Mouse (Mus musculus) MEL (cell line): ENCODE measurements around the gene Ctc1. TPM values are rescaled to one million over a fixed set of nuclear protein-coding genes. Genes with fewer than 3 reads are reported as not detected.

Experiments used
- DNase-seq: peaks from one replicate; pipeline ENCODE4 v3.0.0; 2011; ENCODE audit warnings: low read depth, low spot score
- H3K27ac ChIP-seq: 2 replicates; pipeline ENCODE4 v1.5.1; 2012; ENCODE audit warnings: low read depth, mild to moderate bottlenecking, control low read depth, low read length, moderate library complexity; ENCODE audit not compliant: control insufficient read depth
- H3K27me3 ChIP-seq, 2 experiments: fragments of 150-350 bp in 1 of 2; sonication (generic) in 1 of 2; 2 replicates each; pipeline ENCODE4 v1.6.1; 2012; ENCODE audit warnings: low read length in 2 of 2, mild to moderate bottlenecking in 2 of 2, improper control_type of control experiment in 1 of 2, moderate library complexity in 1 of 2; ENCODE audit not compliant: insufficient read depth in 2 of 2, control insufficient read depth in 1 of 2
- H3K36me3 ChIP-seq, 2 experiments: 2 replicates each; pipeline ENCODE4 v1.6.1; 2012 to 2014; ENCODE audit warnings: low read length in 2 of 2, improper control_type of control experiment in 1 of 2, inconsistent platforms in 1 of 2, mild to moderate bottlenecking in 1 of 2; ENCODE audit not compliant: insufficient read depth in 2 of 2, control insufficient read depth in 1 of 2
- H3K4me1 ChIP-seq, 2 experiments: fragments of 150-350 bp in 1 of 2; sonication (generic) in 1 of 2; 2 replicates each; pipeline ENCODE4 v1.6.1; 2012; ENCODE audit warnings: low read length in 2 of 2, improper control_type of control experiment in 1 of 2, mild to moderate bottlenecking in 1 of 2; ENCODE audit not compliant: insufficient read depth in 2 of 2, control insufficient read depth in 1 of 2
- H3K4me3 ChIP-seq, 2 experiments: fragments of 150-350 bp in 1 of 2; sonication (generic) in 1 of 2; 2 replicates each; pipeline ENCODE4 v1.5.1; 2012; ENCODE audit warnings: low read depth in 2 of 2, low read length in 2 of 2, mild to moderate bottlenecking in 2 of 2, moderate library complexity in 2 of 2, control low read depth in 1 of 2, improper control_type of control experiment in 1 of 2; ENCODE audit not compliant: control insufficient read depth in 1 of 2, insufficient read depth in 1 of 2
- H3K79me2 ChIP-seq: 2 replicates; pipeline ENCODE4 v1.6.1; 2012; ENCODE audit warnings: mild to moderate bottlenecking, low read length, moderate library complexity; ENCODE audit not compliant: control insufficient read depth, poor library complexity, insufficient read depth
- H3K9ac ChIP-seq: 2 replicates; pipeline ENCODE4 v1.6.1; 2012; ENCODE audit warnings: low read depth, mild to moderate bottlenecking, control low read depth, low read length, moderate library complexity; ENCODE audit not compliant: control insufficient read depth, poor library complexity, severe bottlenecking
- H3K9me3 ChIP-seq: fragments of 150-350 bp; sonication (generic); replicated peaks from 2 replicates; pipeline ENCODE4 v1.6.1; 2012; ENCODE audit warnings: mild to moderate bottlenecking, low read length, improper control_type of control experiment, moderate library complexity; ENCODE audit not compliant: insufficient read depth
- BHLHE40 ChIP-seq: IDR thresholded peaks from 2 replicates; pipeline ENCODE4 v1.6.1; 2012; ENCODE audit warnings: low read depth, mild to moderate bottlenecking, inconsistent platforms, low read length, improper control_type of control experiment, borderline replicate concordance
- CHD1 ChIP-seq: IDR thresholded peaks from 2 replicates; pipeline ENCODE4 v1.6.1; 2012; ENCODE audit warnings: low read depth, mild to moderate bottlenecking, inconsistent platforms, low read length, improper control_type of control experiment
- CHD2 ChIP-seq: IDR thresholded peaks from 2 replicates; pipeline ENCODE4 v1.6.1; 2011; ENCODE audit warnings: low read length, improper control_type of control experiment
- E2F4 ChIP-seq: IDR thresholded peaks from 2 replicates; pipeline ENCODE4 v1.6.1; 2011; ENCODE audit warnings: low read depth, low read length, improper control_type of control experiment, borderline replicate concordance
- EP300 ChIP-seq, 2 experiments: IDR thresholded peaks; 2 replicates each; pipeline ENCODE4 v1.6.1; 2011; ENCODE audit warnings: improper control_type of control experiment in 2 of 2, low read length in 2 of 2, low read depth in 1 of 2, mild to moderate bottlenecking in 1 of 2
- ETS1 ChIP-seq: IDR thresholded peaks from 2 replicates; pipeline ENCODE4 v1.6.1; 2012; ENCODE audit warnings: low read depth, mild to moderate bottlenecking, inconsistent platforms, low read length, improper control_type of control experiment, moderate library complexity
- HCFC1 ChIP-seq: IDR thresholded peaks from 2 replicates; pipeline ENCODE4 v1.6.1; 2012; ENCODE audit warnings: low read depth, mild to moderate bottlenecking, inconsistent platforms, low read length, improper control_type of control experiment, moderate library complexity
- JUND ChIP-seq: IDR thresholded peaks from 2 replicates; pipeline ENCODE4 v1.6.1; 2011; ENCODE audit warnings: low read depth, mild to moderate bottlenecking, improper control_type of control experiment, low read length
- KAT2A ChIP-seq: conservative IDR thresholded peaks from 2 replicates; pipeline ENCODE4 v1.6.1; 2012; ENCODE audit warnings: low read depth, low read length, improper control_type of control experiment, inconsistent platforms
- MAZ ChIP-seq: IDR thresholded peaks from 2 replicates; pipeline ENCODE4 v1.6.1; 2012; ENCODE audit warnings: low read depth, mild to moderate bottlenecking, inconsistent platforms, low read length, improper control_type of control experiment
- MXI1 ChIP-seq: IDR thresholded peaks from 2 replicates; pipeline ENCODE4 v1.6.1; 2011; ENCODE audit warnings: mild to moderate bottlenecking, low read depth, low read length, improper control_type of control experiment
- MYB ChIP-seq: IDR thresholded peaks from 2 replicates; pipeline ENCODE4 v1.6.1; 2011; ENCODE audit warnings: mild to moderate bottlenecking, low read depth, low read length, improper control_type of control experiment
- MYC ChIP-seq: IDR thresholded peaks from 2 replicates; pipeline ENCODE4 v1.6.1; 2011; ENCODE audit warnings: low read depth, mild to moderate bottlenecking, low read length, improper control_type of control experiment, moderate library complexity
- NELFE ChIP-seq: IDR thresholded peaks from 2 replicates; pipeline ENCODE4 v1.6.1; 2011; ENCODE audit warnings: low read depth, low read length, improper control_type of control experiment
- NRF1 ChIP-seq: IDR thresholded peaks from 2 replicates; pipeline ENCODE4 v1.6.1; 2014; ENCODE audit warnings: low read depth, mild to moderate bottlenecking, inconsistent platforms, low read length, improper control_type of control experiment, moderate library complexity; ENCODE audit not compliant: poor library complexity, insufficient read depth, severe bottlenecking
- POLR2A ChIP-seq, 2 experiments: IDR thresholded peaks; 2 replicates each; pipeline ENCODE4 v1.6.1; 2011 to 2012; ENCODE audit warnings: low read length in 2 of 2, mild to moderate bottlenecking in 2 of 2, control low read depth in 1 of 2, improper control_type of control experiment in 1 of 2, low read depth in 1 of 2, moderate library complexity in 1 of 2; ENCODE audit not compliant: control insufficient read depth in 1 of 2, insufficient read depth in 1 of 2, poor library complexity in 1 of 2
- POLR2AphosphoS5 ChIP-seq: IDR thresholded peaks from 2 replicates; pipeline ENCODE4 v1.6.1; 2012; ENCODE audit warnings: low read depth, borderline replicate concordance, mild to moderate bottlenecking, inconsistent platforms, low read length, moderate library complexity, mixed read lengths
- RAD21 ChIP-seq: IDR thresholded peaks from 2 replicates; pipeline ENCODE4 v1.6.1; 2011; ENCODE audit warnings: mild to moderate bottlenecking, low read depth, low read length, improper control_type of control experiment
- TAL1 ChIP-seq: IDR thresholded peaks from 2 replicates; pipeline ENCODE4 v1.6.1; 2012; ENCODE audit warnings: mild to moderate bottlenecking, inconsistent platforms, low read length, moderate library complexity, mixed read lengths
- TBP ChIP-seq: IDR thresholded peaks from 2 replicates; pipeline ENCODE4 v1.8.0; 2011; ENCODE audit warnings: low read depth, low read length, improper control_type of control experiment
- TCF12 ChIP-seq: IDR thresholded peaks from 2 replicates; pipeline ENCODE4 v1.6.1; 2014; ENCODE audit warnings: low read depth, mild to moderate bottlenecking, inconsistent platforms, low read length, improper control_type of control experiment, moderate library complexity
- UBTF ChIP-seq: IDR thresholded peaks from 2 replicates; pipeline ENCODE4 v1.6.1; 2012; ENCODE audit warnings: low read depth, mild to moderate bottlenecking, inconsistent platforms, low read length, improper control_type of control experiment, moderate library complexity, borderline replicate concordance; ENCODE audit not compliant: insufficient read depth
- USF1 ChIP-seq: IDR thresholded peaks from 2 replicates; pipeline ENCODE4 v1.6.1; 2014; ENCODE audit warnings: low read depth, mild to moderate bottlenecking, inconsistent platforms, low read length, improper control_type of control experiment, moderate library complexity
- ZC3H11A ChIP-seq: IDR thresholded peaks from 2 replicates; pipeline ENCODE4 v1.6.1; 2012; ENCODE audit warnings: low read depth, mild to moderate bottlenecking, inconsistent platforms, low read length, improper control_type of control experiment
- ZKSCAN1 ChIP-seq: IDR thresholded peaks from 2 replicates; pipeline ENCODE4 v1.6.1; 2012; ENCODE audit warnings: low read depth, mild to moderate bottlenecking, inconsistent platforms, low read length, improper control_type of control experiment, moderate library complexity
- polyA plus RNA-seq, 2 experiments: library from polyadenylated mRNA; stranded (reverse) in 1 of 2; unstranded in 1 of 2; fragments of >175 nt in 1 of 2; fragments of >200 nt in 1 of 2; gene quantifications; 2 replicates each; pipeline versions ENCODE4 v1.2.1 to v1.2.4; 2012; ENCODE audit warnings: low replicate concordance in 2 of 2, low read depth in 1 of 2; ENCODE audit not compliant: insufficient read length in 2 of 2, insufficient read depth in 1 of 2, missing spikeins in 1 of 2
- total RNA-seq: library from RNA; depleted of rRNA; stranded (reverse); fragments of 300-350 nt; gene quantifications from 2 replicates; pipeline ENCODE4 v1.2.3, GENCODE M21; 2012

Gene Ctc1
- total and polyA plus RNA-seq, 3 experiments = 16.0 to 59.1 TPM; not detected in 1

DNA sequence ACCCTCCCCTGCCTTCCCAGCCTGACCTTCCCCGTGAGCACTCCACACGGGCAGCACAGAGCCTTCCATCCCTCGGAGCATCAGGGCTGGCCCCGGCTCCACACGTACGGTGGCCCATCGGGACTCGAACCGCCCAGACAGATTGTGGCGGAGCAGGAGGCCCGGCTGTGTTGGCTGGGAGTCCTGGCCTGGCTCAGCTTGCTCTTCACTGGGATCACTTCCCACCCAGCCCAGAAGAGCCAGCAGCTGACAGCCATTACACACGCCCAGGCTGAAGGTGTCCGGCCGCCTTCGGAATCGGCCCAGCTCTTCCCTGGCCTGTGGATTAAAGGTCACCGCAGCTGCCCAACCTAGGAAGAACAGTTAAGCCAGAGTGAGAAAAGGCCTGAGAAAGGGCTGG is 27.4 kb upstream of the Ctc1 start:
- no peak overlapping the region for H3K9ac ChIP-seq
- no peaks in the 10 kb centered on the region for H3K9me3 ChIP-seq
- no peak overlapping the region for H3K27ac ChIP-seq
- no peaks in the 10 kb centered on the region for H3K79me2 ChIP-seq
- no peak overlapping the region for H3K4me3 ChIP-seq
- peaks cover 0 to 27% of the 10 kb centered on the region in 2 experiments; a peak in 2 of 4 replicates for H3K36me3 ChIP-seq
- no peaks in the 10 kb centered on the region for H3K4me1 ChIP-seq
- H3K27me3 ChIP-seq = no peaks in the 10 kb centered on the region
- TF ChIP-seq TBP (no peak), NELFE (no peak), POLR2A (IDR thresholded peaks at IDR 0.05; ENCODE audit: control insufficient read depth in 1 of 2, insufficient read depth in 1 of 2, low read depth in 1 of 2, low read length in 2 of 2, poor library complexity in 1 of 2) (no peak), MYB (no peak), KAT2A (no peak), MAZ (no peak), ETS1 (no peak), TCF12 (no peak), EP300 (IDR thresholded peaks at IDR 0.05; ENCODE audit: low read depth in 1 of 2, low read length in 2 of 2) (no peak), HCFC1 (no peak), MXI1 (no peak), CHD1 (no peak)
- TF ChIP-seq, all 39 proteins: peak for 0
- DNase-seq = no peak

GRCm38 (mm10) chr11:68993122-68993521 is 22.6 kb upstream of the Ctc1 start:
- Histone ChIP-seq H3K27ac (no peak overlapping the region), H3K4me1 (peaks cover 3 to 10% of the 10 kb centered on the region in 2 experiments; a peak in 2 of 4 replicates), H3K27me3 (no peaks in the 10 kb centered on the region), H3K79me2 (no peaks in the 10 kb centered on the region), H3K9me3 (no peaks in the 10 kb centered on the region), H3K9ac (no peak overlapping the region), H3K4me3 (no peak overlapping the region), H3K36me3 (peaks cover 4 to 61% of the 10 kb centered on the region in 2 experiments; a peak in 3 of 4 replicates)
- TF ChIP-seq ZKSCAN1 (no peak), ETS1 (no peak), USF1 (no peak), ZC3H11A (no peak), POLR2A (IDR thresholded peaks at IDR 0.05; ENCODE audit: control insufficient read depth in 1 of 2, insufficient read depth in 1 of 2, low read depth in 1 of 2, low read length in 2 of 2, poor library complexity in 1 of 2) (no peak; a peak in 1 of 4 replicates), TAL1 (no peak)
- DNase-seq = no peak

DNA sequence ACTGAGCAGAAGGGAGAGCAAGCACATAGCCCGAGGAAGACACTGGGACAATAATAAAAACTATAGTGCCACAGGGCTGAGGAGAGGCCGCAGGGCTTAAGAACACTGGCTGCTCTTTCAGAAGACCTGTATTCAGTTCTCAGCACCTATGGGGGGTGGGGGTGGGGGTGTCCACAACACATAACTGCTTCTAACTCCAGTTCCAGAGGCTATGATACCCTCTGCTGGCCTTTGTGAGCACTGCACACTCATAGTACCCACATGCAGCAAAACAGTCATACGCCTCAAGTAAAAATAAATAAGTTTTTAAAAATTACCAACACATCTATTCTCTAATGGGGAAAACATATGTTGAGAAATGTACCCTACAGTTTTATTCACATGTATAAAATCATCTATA is 21.3 kb upstream of the Ctc1 start:
- no peaks in the 10 kb centered on the region for H3K79me2 ChIP-seq
- no peak overlapping the region for H3K4me3 ChIP-seq
- no peaks in the 10 kb centered on the region for H3K9me3 ChIP-seq
- peaks cover 7 to 62% of the 10 kb centered on the region in 2 experiments; a peak in 3 of 4 replicates for H3K36me3 ChIP-seq
- no peak overlapping the region for H3K9ac ChIP-seq
- peak; percentile 67 for DNase-seq
- H3K27ac ChIP-seq = no peak overlapping the region
- H3K27me3 ChIP-seq = no peaks in the 10 kb centered on the region
- peaks cover 3 to 10% of the 10 kb centered on the region in 2 experiments; a peak in 2 of 4 replicates for H3K4me1 ChIP-seq
- TF ChIP-seq NRF1 (no peak), BHLHE40 (no peak), TCF12 (no peak), JUND (no peak), CHD1 (no peak), TAL1 (no peak), E2F4 (no peak), ETS1 (no peak), MXI1 (no peak), UBTF (no peak), CHD2 (no peak), MYC (0 out of 2 replicates have a peak, but pooled peaks have one; percentile 45), POLR2AphosphoS5 (no peak), RAD21 (peak; percentile 40), MYB (no peak), ZC3H11A (no peak)
